Mouse (Mus musculus) c-Kit-negative CD71-positive TER-119-positive erythroid progenitor cells, embryonic 14.5 days (primary cell): ENCODE measurements at regions not wholly inside any gene's neighbourhood (a gene's known extent, or its start where the extent isn't known, plus 50 kb on each side); places are given as distances from the start of the nearest gene placed in this dataset.
A peak's percentile ranks its signal among the peaks of the same experiment; 100 is the strongest.
"Not testable (repeated sequence)": the region's sequence is repeated elsewhere in the genome, so short reads cannot be mapped to it uniquely, and the experiment has no call there.

Source experiments
- DNase-seq: peaks from one replicate; pipeline ENCODE4 v3.0.0-alpha.2; 2013; ENCODE audit warnings: low read depth, low spot score

DNA sequence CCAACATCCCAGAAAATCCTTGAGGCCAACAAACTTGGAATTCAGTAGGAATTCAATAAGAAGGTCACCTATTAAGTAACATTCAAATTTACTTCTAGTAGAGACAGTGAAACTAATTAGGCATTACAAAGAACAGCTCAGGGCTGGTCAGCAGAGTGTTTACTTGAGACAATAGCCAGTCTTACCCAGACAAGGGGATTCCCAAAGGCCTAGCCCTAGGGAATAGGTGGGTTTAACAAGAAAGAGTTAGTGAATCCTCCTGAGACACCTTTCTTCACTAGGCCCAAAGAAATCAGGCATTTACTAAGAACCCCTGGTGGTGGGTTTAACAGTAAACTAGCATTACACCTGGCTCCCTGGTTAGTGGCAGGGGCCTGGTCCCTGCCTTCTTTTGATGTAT lies 597.7 kb upstream of the Cdh9 start:
- no peak for DNase-seq

DNA sequence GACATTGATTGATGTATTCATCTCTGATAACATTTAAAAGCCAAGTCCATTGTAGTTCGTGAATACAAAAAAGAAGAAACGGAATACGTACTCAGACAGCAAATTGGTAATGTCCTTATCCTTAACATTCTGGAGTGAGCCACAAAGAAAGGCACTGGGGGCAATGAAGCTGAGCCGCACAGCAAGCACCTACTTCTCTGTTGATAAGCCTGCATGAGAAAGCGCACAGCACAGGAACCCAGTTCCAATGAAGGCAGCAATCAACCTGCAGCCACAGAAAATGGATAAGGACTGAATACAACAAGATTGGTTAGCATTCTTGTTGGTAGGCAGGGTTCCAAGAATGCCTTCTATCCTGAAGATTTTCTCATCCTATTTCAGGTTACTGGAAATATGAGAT lies 570.4 kb upstream of the Cdh9 start:
- no peak for DNase-seq

DNA sequence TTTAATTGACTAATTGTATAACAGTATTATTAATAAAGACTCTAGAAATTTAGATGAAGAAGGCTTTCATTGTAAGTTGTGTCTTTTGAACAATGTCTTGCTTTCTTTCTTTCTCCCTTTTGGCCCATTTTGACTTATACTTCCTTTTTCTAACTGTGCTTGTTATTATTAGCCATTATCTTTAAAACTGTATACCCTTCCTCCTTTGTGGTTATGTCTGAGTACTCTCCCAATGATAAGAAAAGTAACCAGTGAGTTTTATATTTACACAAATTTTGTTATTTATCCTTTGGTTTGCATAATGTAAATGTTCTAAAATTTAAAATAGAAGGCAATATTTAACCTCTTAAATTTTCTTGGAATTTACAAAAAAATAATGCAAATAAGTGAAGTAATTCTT lies 564.6 kb upstream of the Cdh9 start:
- DNase-seq, result no peak

DNA sequence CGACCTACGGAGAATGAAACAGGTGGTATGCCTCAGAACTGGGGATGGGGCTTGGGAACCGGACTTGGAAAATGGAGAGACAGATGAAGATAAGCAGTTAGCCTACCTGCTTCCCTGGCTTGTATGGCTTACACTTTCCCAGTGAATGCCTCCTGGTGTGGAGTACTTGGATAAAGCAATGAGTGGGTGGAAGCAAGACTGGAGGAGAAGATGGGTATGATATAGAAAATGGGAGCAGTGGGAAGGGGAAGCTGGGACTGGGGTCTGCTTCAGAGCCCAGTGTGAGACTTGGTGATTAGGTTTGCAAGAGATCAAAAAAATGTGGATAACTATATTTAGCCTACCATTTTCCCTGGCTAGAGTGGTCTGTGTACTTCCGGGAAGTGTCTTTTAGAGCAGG lies 515.2 kb upstream of the Cdh9 start:
- DNase-seq, result no peak

DNA sequence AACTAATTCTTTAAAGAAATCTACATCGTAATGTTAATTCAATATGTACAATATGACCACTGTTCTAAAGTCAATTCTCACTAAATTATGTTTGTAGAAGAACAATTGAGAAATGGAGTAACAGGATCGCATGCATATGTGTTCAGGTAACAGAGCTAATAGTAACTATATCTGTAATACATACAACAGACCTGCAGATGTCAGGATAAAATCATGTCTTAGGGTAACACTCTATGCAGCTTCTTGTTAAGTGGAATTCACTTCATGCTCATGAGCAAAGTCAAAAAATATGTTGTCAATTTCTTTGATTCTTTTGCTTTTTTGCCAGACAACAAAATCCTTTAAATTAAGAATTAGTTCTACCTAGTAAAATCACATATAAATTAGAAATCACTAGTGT lies 506.9 kb upstream of the Cdh9 start:
- DNase-seq, result no peak

DNA sequence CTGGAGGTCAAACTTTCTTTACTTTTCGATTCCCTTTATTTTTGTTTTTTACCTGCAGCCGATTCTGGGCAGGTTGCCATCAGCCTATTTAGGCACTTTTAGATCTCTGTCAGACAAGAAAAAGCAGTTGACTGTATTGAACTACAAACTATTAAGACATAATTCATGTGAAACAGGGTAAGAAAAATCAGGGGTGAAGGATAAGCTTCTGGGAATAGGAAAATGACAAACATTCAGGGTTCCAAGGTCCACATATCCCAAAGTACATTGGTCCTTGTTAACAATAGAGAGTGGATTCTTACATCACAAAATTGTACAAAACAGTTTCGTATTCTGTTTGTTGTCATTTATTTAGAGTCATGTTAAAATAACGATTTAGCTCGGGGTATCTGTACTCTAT lies 480.0 kb upstream of the Cdh9 start:
- DNase-seq, result no peak

DNA sequence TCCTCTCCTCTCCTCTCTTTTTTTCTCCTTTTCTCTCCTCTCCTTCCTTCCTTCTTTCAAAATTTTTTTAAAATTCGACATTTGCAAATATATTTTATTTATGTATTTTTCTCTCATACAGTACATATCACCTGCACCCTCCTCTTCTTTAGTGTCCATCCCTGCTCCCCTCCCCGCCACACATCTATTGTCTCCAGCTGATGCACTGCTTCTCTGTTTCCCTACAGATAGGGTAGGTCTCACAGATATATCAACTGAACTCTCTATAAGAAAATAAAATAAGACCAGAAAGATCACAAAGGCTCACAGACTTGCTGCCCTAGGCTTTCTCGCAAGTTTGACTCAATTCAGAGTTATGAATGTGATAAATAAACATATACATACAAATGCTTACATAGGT lies 443.4 kb upstream of the Cdh9 start:
- no peak for DNase-seq

DNA sequence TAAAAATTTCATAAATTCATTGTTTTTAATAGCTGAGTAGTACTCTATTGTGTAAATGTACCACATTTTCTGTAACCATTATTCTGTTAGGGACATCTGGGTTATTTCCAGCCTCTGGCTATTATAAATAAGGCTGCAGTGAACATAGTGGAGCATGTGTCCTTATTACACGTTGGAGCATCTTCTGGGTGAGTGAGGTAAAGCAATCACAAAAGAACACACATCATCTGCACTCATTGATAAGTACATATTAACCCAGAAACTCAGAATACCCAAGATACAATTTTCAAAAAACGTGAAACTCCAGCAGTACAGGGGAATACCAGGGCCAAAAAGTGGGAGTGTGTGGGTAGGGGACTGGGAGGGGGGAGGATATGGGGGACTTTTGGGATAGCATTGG lies 434.0 kb upstream of the Cdh9 start:
- not testable (repeated sequence) for DNase-seq

DNA sequence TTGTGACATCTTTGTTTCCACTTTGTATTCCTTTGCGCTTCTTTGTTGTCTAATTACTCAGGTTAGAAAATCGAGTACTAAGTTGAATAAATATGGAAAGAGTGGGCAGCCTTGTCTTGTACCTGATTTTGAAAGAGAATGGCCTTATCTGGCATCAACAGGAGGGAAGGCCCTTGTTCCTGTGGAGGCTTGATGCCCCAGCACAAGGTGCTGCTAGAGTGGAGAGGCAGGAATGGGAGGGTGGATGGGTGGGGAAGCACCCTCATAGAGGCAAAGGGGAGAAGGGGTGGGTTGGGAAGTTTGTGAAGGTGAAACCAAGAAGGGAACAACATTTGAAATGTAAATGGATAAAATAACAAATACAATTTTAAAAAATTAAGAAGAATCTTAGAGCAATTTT lies 418.9 kb upstream of the Cdh9 start:
- DNase-seq, result no peak

DNA sequence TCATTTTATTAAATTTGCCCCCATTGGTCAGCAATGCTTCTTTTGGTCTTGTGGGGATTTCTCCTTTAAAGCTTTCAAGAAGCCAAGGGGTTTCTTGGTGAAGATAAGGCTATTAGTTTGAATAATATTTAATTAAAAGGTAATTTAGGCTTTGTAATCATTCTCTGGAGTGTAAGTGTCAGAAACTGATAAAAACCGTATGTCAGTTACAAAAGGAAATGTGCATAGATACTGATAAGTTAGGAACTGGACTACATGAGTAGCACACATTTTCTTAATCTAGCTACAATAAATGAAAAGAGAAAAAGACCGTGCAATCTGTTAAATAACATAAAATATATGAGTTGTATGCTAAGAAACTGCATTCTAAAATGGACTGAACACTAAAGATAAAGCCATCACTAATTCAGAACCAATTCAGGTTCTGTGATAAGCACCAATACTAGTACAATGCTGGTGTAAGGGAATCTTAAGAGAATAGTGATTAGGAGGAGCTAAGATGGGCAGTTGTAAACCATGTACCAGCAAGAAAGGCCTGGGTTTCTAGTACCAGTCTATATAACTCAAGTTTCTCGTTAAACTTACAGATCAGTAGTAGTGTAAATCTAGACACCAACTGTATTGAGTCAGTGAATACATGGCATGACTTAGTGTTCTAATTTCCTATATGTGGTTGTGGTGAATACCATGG lies 416.5 kb upstream of the Cdh9 start:
- no peak for DNase-seq

DNA sequence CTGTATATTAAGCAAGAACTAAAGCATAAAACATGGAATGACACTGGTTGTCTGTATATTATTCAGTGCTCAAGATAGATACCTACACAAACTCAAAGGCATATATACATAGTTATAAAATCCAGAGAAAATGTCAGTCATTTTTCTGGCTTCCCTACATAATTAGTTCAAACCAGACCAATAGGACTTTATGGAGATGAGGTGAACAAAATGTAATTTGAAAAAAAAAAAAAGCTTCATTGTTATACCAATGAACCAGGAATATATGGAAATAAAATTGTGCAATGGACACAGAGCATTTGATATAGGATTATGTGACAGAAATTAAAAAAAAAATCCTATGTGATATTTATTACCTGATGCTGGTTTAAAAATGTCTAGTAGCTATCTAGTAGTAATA lies 415.8 kb upstream of the Cdh9 start:
- DNase-seq, result no peak

DNA sequence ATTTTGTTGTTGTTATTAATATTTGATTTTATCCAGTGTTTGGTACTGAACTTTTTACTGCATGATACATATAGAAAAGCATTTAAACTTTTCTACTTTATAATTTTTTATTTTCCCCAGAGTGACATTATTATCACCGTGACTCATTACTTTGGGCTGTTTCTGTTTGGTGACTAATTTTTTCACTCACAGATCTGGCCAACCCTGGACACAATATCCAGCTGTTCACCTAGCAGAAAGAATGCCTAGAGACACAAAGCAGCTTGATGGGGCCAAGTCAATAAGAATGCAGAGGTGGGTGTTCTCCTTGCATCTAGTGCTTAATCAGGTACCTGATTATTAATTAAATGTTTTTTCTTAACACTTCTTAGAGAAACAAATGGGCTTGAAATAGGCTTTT lies 414.7 kb upstream of the Cdh9 start:
- no peak for DNase-seq

DNA sequence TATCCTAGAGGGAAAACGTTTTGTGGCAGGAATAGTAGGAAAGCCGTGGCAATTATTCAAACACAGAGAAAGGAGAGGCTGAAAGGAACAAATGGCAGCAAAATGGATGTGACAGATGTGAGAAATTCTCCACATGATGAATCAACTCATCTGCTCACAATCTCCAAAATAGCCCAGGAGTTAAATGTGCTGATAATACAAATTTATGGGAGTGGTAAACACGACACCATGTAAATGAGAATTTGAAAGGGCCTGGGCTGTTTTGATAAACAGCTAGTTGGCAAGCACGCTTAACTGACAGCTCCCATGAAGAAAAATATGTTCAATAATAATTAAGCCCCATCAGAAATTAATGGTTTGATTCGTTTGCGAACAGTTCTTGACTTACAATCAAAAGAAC lies 413.9 kb upstream of the Cdh9 start:
- peak; percentile 33 for DNase-seq

DNA sequence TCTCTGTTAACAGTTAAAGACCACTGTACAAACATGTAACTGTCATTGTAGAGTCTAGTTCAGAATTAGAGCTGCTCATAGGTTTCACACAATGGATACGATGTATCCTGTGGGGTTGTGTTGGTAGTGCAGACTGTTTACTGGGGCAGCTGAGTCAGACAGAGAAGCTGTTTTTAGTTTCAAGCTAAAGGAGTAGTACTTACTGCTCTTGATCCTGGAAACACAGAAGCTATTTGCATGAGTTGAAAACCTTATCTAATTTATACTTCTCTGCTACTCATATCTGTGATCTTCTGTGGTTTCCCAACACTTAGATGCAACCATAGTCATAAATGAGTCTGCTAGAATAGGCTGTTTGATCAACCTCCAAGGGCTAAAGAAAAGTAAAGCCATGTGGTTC lies 413.5 kb upstream of the Cdh9 start:
- DNase-seq, result no peak

DNA sequence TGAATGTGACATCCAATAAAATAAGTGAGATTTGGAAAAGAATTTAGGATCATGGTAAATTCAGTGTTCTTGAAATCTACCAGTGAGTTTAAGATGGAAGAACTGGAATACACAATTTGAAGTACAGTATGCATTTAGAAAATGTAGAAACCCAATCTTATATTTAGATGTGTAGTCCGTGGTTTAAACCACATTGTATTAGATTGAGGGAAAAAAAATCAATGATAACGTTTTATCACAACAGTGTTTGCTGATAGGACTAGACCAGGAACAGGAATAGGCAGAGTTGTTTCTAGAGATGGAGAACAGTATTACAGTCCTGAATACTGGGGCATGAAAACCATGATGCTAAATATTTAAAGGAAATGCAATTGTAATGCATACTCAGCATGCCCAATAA lies 402.2 kb upstream of the Cdh9 start:
- no peak for DNase-seq
